Mouse (Mus musculus) intestine, embryonic 14.5 days (tissue): ENCODE measurements around the gene Lypd6b. TPM values are rescaled to one million over a fixed set of nuclear protein-coding genes. Genes with fewer than 3 reads are reported as not detected.

ENCODE experiments used
- ATAC-seq: fragments of 200-750 bp; cut with Nextera tagmentation; replicated peaks from 2 replicates; pipeline ENCODE4 v1.8.0; 2017; ENCODE audit warnings: low read depth, moderate number of reproducible peaks, moderate TSS enrichment, moderate library complexity; ENCODE audit not compliant: low FRiP score, low TSS enrichment
- DNase-seq: peaks from one replicate; pipeline ENCODE4 v3.0.0-alpha.2; 2018; ENCODE audit warnings: low spot score
- H3K27ac ChIP-seq: fragments of 300-500 bp; sonication (generic); 2 replicates; pipeline ENCODE4 v1.5.1; 2014; ENCODE audit warnings: low read depth, mild to moderate bottlenecking, control low read depth
- H3K27me3 ChIP-seq: fragments of 300-500 bp; sonication (generic); replicated peaks from 2 replicates; pipeline ENCODE4 v1.6.1; 2014; ENCODE audit warnings: low read length, control low read depth; ENCODE audit not compliant: control insufficient read depth, insufficient read depth
- H3K36me3 ChIP-seq: fragments of 300-500 bp; sonication (generic); 2 replicates; pipeline ENCODE4 v1.6.1; 2014; ENCODE audit warnings: low read length, control low read depth; ENCODE audit not compliant: control insufficient read depth, insufficient read depth
- H3K4me1 ChIP-seq: fragments of 300-500 bp; sonication (generic); replicated peaks from 2 replicates; pipeline ENCODE4 v1.6.1; 2014; ENCODE audit warnings: low read length, control low read depth, mixed read lengths; ENCODE audit not compliant: control insufficient read depth, insufficient read depth
- H3K4me2 ChIP-seq: fragments of 300-500 bp; sonication (generic); 2 replicates; pipeline ENCODE4 v1.6.1; 2014; ENCODE audit warnings: low read length
- H3K4me3 ChIP-seq: fragments of 300-500 bp; sonication (generic); 2 replicates; pipeline ENCODE4 v1.5.1; 2014; ENCODE audit warnings: low read depth, low read length, control low read depth, mixed read lengths
- H3K9ac ChIP-seq: fragments of 300-500 bp; sonication (generic); 2 replicates; pipeline ENCODE4 v1.6.1; 2014; ENCODE audit warnings: mild to moderate bottlenecking, low read length
- H3K9me3 ChIP-seq: fragments of 300-500 bp; sonication (generic); 2 replicates; pipeline ENCODE4 v1.6.1; 2016; ENCODE audit warnings: low read length, control low read depth; ENCODE audit not compliant: control insufficient read depth
- WGBS: fragments of 180-500 bp; shearing (Covaris S2); extraction: QIAGEN DNeasy Blood & Tissue Kit; methylation state at CpG from one replicate; pipeline ENCODE4 v1.1.7; 2014; 5-methylcytosine and 5-hydroxymethylcytosine counted together
- polyA plus RNA-seq: library from polyadenylated mRNA; unstranded; fragments of >200 nt; fragmentation: Nextera tagmentation; extraction: Ambion mirVana; gene quantifications from 2 replicates; pipeline ENCODE4 v1.2.1, GENCODE M21; 2014

Lypd6b gene
- polyA plus RNA-seq, 1 experiment from 2014 or later = 3.0 TPM

DNA sequence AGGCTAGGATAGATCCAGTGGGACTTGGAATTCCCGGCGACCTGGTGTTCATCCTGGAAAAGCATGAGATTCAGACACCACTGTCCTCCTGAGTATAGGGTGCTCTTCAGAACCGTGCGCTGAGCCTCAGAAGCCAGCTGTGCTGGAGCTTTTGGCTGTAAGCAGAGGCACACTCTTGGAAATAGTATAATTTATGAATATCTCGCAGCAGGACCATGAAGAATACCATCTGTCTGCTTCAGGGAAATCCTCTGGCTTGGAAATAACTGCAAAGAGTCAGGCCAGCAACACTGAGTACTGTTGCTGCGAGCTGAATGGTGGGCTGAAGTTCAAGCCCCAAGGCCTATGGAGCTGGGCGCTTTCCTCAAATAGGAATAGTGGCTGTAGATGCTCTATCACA is 29.9 kb upstream of the Lypd6b start:
- Histone ChIP-seq H3K27me3 (no peaks in the 10 kb centered on the region), H3K4me2 (no peak overlapping the region), H3K9me3 (no peaks in the 10 kb centered on the region), H3K36me3 (no peaks in the 10 kb centered on the region), H3K4me1 (peaks cover 3% of the 10 kb centered on the region), H3K9ac (no peak overlapping the region), H3K4me3 (no peak overlapping the region), H3K27ac (no peak overlapping the region)
- 72% methylated on average over 7 of the region's 7 CpGs for WGBS
- ATAC-seq (0 out of 2 replicates have a peak, but pooled peaks have one; percentile 23), DNase-seq (no peak)

DNA sequence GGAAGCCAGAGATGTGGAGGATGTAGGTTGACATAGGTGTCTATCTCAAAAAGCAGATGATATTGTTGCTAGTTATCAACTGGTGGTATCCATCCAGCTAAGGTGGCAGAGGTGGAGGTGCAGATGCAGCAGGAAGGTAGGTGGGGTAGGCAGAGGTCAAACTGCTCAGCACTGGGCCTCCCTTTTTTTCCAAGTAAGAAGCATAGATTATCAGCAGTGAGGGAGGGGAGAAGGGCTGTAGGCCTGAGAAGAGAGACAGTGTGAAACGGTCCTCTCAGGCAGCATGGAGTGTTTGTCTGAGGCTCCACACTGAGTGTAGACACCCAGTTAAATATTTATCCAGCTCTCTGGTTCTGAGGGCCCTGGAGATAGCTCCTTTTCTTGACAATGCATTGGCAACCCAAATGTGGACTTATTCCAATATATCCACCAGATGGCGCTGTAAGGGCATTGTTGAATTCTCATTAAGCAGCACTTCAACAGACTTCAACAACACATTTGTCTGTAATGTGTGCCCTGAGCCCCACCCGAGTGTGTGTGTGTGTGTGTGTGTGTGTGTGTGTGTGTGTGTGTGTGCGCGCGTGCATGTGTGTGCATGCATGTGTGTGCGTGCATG is 23.0 kb upstream of the Lypd6b start:
- Histone ChIP-seq H3K4me2 (no peak overlapping the region), H3K4me1 (no peaks in the 10 kb centered on the region), H3K27me3 (no peaks in the 10 kb centered on the region), H3K4me3 (no peak overlapping the region), H3K9ac (no peak overlapping the region), H3K36me3 (no peaks in the 10 kb centered on the region), H3K27ac (no peak overlapping the region), H3K9me3 (no peaks in the 10 kb centered on the region)
- WGBS = 46% methylated on average over 7 of the region's 7 CpGs
- peak; percentile 74 for DNase-seq
- peak; percentile 70 for ATAC-seq

DNA sequence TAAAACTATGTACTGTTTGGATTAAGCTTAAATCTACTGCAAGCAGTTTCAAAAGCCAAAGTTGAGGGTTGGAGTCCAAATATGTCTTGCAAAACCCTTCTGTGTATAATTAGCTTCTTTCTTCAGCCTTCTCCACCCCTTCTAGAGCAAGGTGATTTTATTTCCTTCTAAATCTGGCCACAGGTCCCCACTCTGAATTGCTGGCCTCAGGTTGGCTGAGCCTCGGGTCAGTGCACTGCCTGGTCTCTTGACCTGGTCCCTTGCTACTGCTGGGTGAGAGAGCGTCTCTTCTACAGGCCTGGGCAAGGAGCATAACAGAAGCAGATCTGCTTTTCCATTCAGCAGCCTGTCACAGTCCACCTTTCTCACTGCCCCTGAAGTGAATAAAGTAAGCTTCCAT is 18.6 kb upstream of the Lypd6b start:
- Histone ChIP-seq H3K27ac (no peak overlapping the region), H3K4me2 (no peak overlapping the region), H3K27me3 (no peaks in the 10 kb centered on the region), H3K4me3 (no peak overlapping the region), H3K4me1 (0 out of 2 replicates have a peak, but pooled peaks cover 3% of the 10 kb centered on the region), H3K36me3 (no peaks in the 10 kb centered on the region), H3K9ac (no peak overlapping the region), H3K9me3 (no peaks in the 10 kb centered on the region)
- WGBS = 81% methylated on average over 2 of the region's 2 CpGs
- no peak for ATAC-seq
- no peak for DNase-seq

DNA sequence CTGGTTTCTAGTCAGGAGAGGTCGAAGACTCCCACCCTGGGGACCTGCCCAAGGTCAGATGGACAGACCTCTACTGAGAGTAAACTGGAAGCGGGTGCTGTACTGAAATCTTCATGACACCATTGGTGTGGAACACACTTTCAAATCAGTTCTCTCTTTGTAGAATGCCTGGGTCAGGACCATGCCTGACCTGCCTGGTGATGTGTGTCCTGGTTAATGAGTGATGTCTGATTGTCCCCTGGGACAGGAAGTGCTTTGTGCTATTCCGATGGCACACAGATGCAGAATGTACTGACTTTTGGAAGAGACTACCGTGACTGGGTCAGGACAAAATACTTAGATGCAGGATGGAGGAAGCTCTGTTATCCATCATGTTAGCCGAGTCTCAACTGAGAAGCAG is 17.0 kb upstream of the Lypd6b start:
- Histone ChIP-seq H3K9me3 (no peaks in the 10 kb centered on the region), H3K9ac (no peak overlapping the region), H3K4me1 (0 out of 2 replicates have a peak, but pooled peaks cover 3% of the 10 kb centered on the region), H3K4me3 (no peak overlapping the region), H3K4me2 (no peak overlapping the region), H3K27me3 (no peaks in the 10 kb centered on the region), H3K27ac (no peak overlapping the region), H3K36me3 (no peaks in the 10 kb centered on the region)
- DNase-seq (no peak), ATAC-seq (no peak)
- WGBS = 65% methylated on average over 5 of the region's 5 CpGs

DNA sequence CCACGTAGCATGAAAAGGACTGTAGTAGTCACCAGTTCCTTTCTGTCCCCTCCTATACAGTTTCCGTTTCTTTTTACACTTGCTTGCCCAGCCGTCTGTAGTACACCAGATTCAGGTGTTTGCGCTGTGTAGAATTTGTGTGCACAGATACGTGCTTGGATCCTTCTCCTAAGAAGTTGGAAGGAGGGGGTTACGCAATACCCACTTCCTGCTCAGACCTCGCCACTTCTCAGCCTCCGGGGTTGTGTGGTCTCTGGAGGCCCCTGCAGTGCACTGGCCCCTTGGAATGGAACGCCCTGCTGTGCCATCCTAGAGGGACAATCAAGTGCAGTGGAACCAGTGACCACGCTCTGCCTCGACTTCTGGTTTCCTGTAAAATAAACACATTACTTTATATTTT is 16.3 kb upstream of the Lypd6b start:
- Histone ChIP-seq H3K4me3 (no peak overlapping the region), H3K9me3 (no peaks in the 10 kb centered on the region), H3K9ac (no peak overlapping the region), H3K27ac (no peak overlapping the region), H3K4me2 (no peak overlapping the region), H3K36me3 (no peaks in the 10 kb centered on the region), H3K27me3 (no peaks in the 10 kb centered on the region), H3K4me1 (0 out of 2 replicates have a peak, but pooled peaks cover 3% of the 10 kb centered on the region)
- WGBS = 63% methylated on average over 11 of the region's 11 CpGs
- ATAC-seq = 0 out of 2 replicates have a peak, but pooled peaks have one; percentile 26
- no peak for DNase-seq

DNA sequence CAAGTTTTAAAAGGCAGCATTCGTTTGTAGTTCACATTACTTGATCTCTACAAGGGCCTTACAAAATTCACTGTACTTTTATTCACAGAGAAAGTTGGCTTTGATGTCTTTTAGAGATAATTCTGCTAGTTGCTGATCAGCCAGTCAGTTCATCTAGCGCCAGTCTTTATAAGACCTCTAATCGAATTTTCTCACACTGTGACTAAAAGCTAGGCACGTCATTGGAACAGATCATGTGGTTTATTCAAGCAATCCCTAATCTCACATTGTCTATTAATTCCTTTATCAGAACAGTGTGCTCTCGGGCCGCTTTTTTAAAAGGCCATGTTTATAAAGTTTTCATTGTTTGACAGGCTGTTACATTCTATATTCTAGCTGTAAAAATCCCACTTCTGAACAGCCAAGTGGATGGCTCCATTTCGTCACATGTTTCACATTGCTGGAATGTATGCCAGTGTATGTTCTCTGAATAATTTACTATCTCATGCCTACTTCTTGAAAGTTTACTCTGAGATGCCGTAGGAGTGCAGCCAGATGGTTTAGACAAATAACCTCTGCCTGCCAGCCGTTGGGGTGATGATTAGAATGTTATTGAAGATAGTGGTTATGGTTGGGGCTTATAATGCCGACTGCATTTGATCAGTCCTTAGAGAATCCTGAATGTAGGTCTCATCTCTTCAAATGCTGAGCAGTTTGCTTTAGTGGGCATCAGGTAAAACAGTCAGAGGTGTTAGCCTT is 14.1 kb upstream of the Lypd6b start:
- no peak overlapping the region for H3K9ac ChIP-seq
- H3K27me3 ChIP-seq = no peaks in the 10 kb centered on the region
- 65% methylated on average over 10 of the region's 10 CpGs for WGBS
- no peaks in the 10 kb centered on the region for H3K9me3 ChIP-seq
- H3K4me3 ChIP-seq = no peak overlapping the region
- no peaks in the 10 kb centered on the region for H3K36me3 ChIP-seq
- H3K4me2 ChIP-seq = no peak overlapping the region
- ATAC-seq = no peak
- no peak for DNase-seq
- H3K27ac ChIP-seq = no peak overlapping the region
- 0 out of 2 replicates have a peak, but pooled peaks cover 3% of the 10 kb centered on the region for H3K4me1 ChIP-seq

DNA sequence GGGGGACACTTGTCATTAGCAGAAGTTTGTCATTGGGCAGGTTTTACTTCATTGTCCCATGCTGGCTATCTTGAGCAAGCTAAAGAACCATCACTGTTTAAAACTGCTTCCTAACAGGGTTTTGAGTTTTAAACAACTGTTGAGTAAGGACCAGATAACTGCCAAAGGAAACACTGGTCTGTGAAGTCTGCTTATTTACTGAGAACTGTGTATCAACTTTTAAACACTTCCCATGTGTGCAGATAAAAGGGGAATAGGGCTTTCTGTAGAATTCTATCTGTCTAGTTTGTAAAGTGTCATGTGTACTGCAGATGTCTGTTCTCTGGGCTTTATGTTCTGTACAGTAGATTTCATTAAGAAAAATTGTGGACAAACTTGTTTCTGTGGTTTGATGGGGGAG is 13.3 kb upstream of the Lypd6b start:
- H3K27ac ChIP-seq = no peak overlapping the region
- H3K9me3 ChIP-seq = no peaks in the 10 kb centered on the region
- H3K36me3 ChIP-seq = no peaks in the 10 kb centered on the region
- no peak for ATAC-seq
- no peak overlapping the region for H3K9ac ChIP-seq
- DNase-seq = no peak
- H3K4me2 ChIP-seq = no peak overlapping the region
- no peak overlapping the region for H3K4me3 ChIP-seq
- H3K27me3 ChIP-seq = no peaks in the 10 kb centered on the region
- 0 out of 2 replicates have a peak, but pooled peaks cover 3% of the 10 kb centered on the region for H3K4me1 ChIP-seq

DNA sequence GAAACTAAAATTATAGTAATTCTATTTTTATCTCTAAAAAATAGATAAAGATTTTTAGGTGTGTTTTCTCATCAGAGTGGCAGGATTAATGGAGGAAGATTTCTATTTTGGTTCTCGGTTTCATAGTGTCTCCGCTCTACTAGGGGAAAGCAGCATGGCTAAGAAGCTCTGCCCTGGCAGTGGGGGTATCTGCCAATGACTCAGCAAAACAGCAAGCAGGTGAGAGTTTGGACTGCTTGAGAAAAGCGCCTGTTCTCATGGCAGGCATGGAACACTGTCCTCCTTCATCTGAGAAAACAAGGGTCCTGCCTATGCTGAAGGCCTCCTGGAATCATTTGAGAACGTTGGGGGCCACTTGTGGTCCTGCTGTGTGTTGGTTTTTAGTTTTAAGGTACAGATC is 12.3 kb upstream of the Lypd6b start:
- DNase-seq (no peak), ATAC-seq (no peak)
- Histone ChIP-seq H3K27me3 (no peaks in the 10 kb centered on the region), H3K4me1 (0 out of 2 replicates have a peak, but pooled peaks cover 3% of the 10 kb centered on the region), H3K4me3 (no peak overlapping the region), H3K4me2 (no peak overlapping the region), H3K9ac (no peak overlapping the region), H3K36me3 (no peaks in the 10 kb centered on the region), H3K9me3 (no peaks in the 10 kb centered on the region), H3K27ac (no peak overlapping the region)
- 83% methylated on average over 4 of the region's 4 CpGs for WGBS

DNA sequence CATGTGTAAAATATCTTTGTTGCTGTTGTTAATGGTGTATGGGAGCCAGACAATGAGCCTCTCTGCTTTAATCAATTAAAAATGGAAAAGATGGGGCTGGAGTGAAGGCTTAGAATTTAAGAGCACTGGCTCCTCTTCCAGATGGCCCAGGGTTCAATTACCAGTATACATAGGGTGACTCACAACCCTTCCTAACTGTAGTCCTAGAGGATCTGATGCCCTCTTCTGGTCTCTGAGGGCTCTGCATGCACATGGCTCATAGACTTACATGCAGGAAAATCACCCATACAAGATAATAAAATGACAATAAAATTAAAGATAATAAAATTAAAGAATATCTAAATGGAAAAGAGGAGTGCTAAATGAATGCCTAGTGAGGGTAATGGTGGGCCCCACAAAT is 11.8 kb upstream of the Lypd6b start:
- ATAC-seq = no peak
- no peak for DNase-seq
- Histone ChIP-seq H3K4me2 (no peak overlapping the region), H3K4me3 (no peak overlapping the region), H3K36me3 (no peaks in the 10 kb centered on the region), H3K27me3 (no peaks in the 10 kb centered on the region), H3K9ac (no peak overlapping the region), H3K27ac (no peak overlapping the region), H3K9me3 (no peaks in the 10 kb centered on the region), H3K4me1 (0 out of 2 replicates have a peak, but pooled peaks cover 3% of the 10 kb centered on the region)
